ENCODE assay signal across 8 mouse cellular contexts in genomic region chrX:104669850-104670756, GRCm38 (mm10). TPM values are rescaled to one million over a fixed set of nuclear protein-coding genes. Genes with fewer than 3 reads are reported as not detected.
DNase-seq lines count a peak whose midpoint lies in the region; ATAC-seq lines count a peak whose summit lies in the region.

No protein-coding gene starts in this region.

- peak overlapping the region; percentile 67 for H3K9ac ChIP-seq in embryonic facial prominence, embryonic 14.5 days (ENCODE audit: low read depth, low read length)
- peak overlapping the region; percentile 54 for H3K9ac ChIP-seq in intestine, embryonic 15.5 days
- peak overlapping the region; percentile 68 for H3K9ac ChIP-seq in midbrain, embryonic 11.5 days (ENCODE audit: low read length)

- H3K4me1 ChIP-seq in embryonic facial prominence, embryonic 14.5 days (ENCODE audit: control insufficient read depth, insufficient read depth, low read length), result no peaks in the 10 kb centered on the region; the same call in 1 of the 2 replicates
- H3K4me1 ChIP-seq in intestine, embryonic 15.5 days (replicated peaks), result no peaks in the 10 kb centered on the region
- H3K4me1 ChIP-seq in midbrain, embryonic 11.5 days (ENCODE audit: control insufficient read depth, insufficient read depth, low read length), result no peaks in the 10 kb centered on the region

- peaks cover 12% of the 10 kb centered on the region for H3K27me3 ChIP-seq in embryonic facial prominence, embryonic 14.5 days (replicated peaks; ENCODE audit: control insufficient read depth, insufficient read depth, low read length)
- no peaks in the 10 kb centered on the region for H3K27me3 ChIP-seq in intestine, embryonic 15.5 days (replicated peaks)
- H3K27me3 ChIP-seq in midbrain, embryonic 11.5 days (ENCODE audit: control insufficient read depth, insufficient read depth, low read length), result peaks cover 2% of the 10 kb centered on the region

- H3K27ac ChIP-seq in embryonic facial prominence, embryonic 14.5 days (replicated peaks; ENCODE audit: low read depth, low read length), result peak overlapping the region; percentile 83
- H3K27ac ChIP-seq in intestine, embryonic 15.5 days, result peak overlapping the region; percentile 60; the same call in 1 of the 2 replicates
- no peak overlapping the region for H3K27ac ChIP-seq in midbrain, embryonic 11.5 days (ENCODE audit: low read depth, low read length)

- 24% methylated on average over 18 of the region's 19 CpGs for WGBS in embryonic facial prominence, embryonic 14.5 days
- 23% methylated on average over 19 of the region's 19 CpGs for WGBS in intestine, embryonic 15.5 days
- 31% methylated on average over 19 of the region's 19 CpGs for WGBS in midbrain, embryonic 11.5 days

- peak overlapping the region; percentile 61 for H3K4me2 ChIP-seq in embryonic facial prominence, embryonic 14.5 days (ENCODE audit: low read depth, low read length)
- H3K4me2 ChIP-seq in intestine, embryonic 15.5 days (replicated peaks), result peak overlapping the region; percentile 58
- peak overlapping the region; percentile 55 for H3K4me2 ChIP-seq in midbrain, embryonic 11.5 days

- peak; percentile 0 to 44 for DNase-seq in left cerebral cortex, postnatal 25 days (ENCODE audit: low spot score in 2 of 2)
- no peak for DNase-seq in left cerebral cortex, postnatal 36 days (ENCODE audit: low spot score in 2 of 2)
- no peak for DNase-seq in embryonic facial prominence, embryonic 14.5 days (ENCODE audit: low spot score)
- no peak for DNase-seq in midbrain, embryonic 11.5 days (ENCODE audit: low spot score, missing footprints)
- DNase-seq in T-cell, adult 2 months (ENCODE audit: low spot score), result no peak
- no peak for DNase-seq in urinary bladder, postnatal 4 days (ENCODE audit: low spot score in 2 of 2)
- DNase-seq in spleen, postnatal 36 days (ENCODE audit: low spot score in 2 of 2), result no peak

- no peaks in the 10 kb centered on the region for H3K36me3 ChIP-seq in embryonic facial prominence, embryonic 14.5 days (ENCODE audit: control insufficient read depth, insufficient read depth, low read length)
- no peaks in the 10 kb centered on the region for H3K36me3 ChIP-seq in intestine, embryonic 15.5 days
- H3K36me3 ChIP-seq in midbrain, embryonic 11.5 days (ENCODE audit: control insufficient read depth, insufficient read depth, low read length), result no peaks in the 10 kb centered on the region

- peak; percentile 26 for ATAC-seq in embryonic facial prominence, embryonic 14.5 days (ENCODE audit: low read depth)
- peak; percentile 76 for ATAC-seq in intestine, embryonic 15.5 days
- ATAC-seq in midbrain, embryonic 11.5 days (ENCODE audit: low FRiP score), result peak; percentile 34; the same call in 1 of the 2 replicates

- H3K9me3 ChIP-seq in embryonic facial prominence, embryonic 14.5 days (ENCODE audit: control insufficient read depth, low read length), result no peaks in the 10 kb centered on the region
- H3K9me3 ChIP-seq in intestine, embryonic 15.5 days, result no peaks in the 10 kb centered on the region
- H3K9me3 ChIP-seq in midbrain, embryonic 11.5 days (ENCODE audit: control insufficient read depth, low read length), result no peaks in the 10 kb centered on the region

- peak overlapping the region; percentile 54 for H3K4me3 ChIP-seq in embryonic facial prominence, embryonic 14.5 days (ENCODE audit: low read depth, low read length)
- H3K4me3 ChIP-seq in intestine, embryonic 15.5 days (replicated peaks), result peak overlapping the region; percentile 45
- peak overlapping the region; percentile 43 for H3K4me3 ChIP-seq in midbrain, embryonic 11.5 days (ENCODE audit: low read depth, low read length)

- intact Hi-C loops in left cerebral cortex, postnatal 25 days (cut with DNase I), result no loop called here
- intact Hi-C loops in left cerebral cortex, postnatal 36 days (cut with DNase I), result no loop called here

RNA-seq across cellular contexts. Expression of gene Zdhhc15, which starts 0.8 kb away (rescaled TPM):
- 1 to 10 TPM; 8.0 TPM for total RNA-seq in left cerebral cortex, postnatal 25 days (2021)
- total RNA-seq in left cerebral cortex, postnatal 36 days (2021), result 1 to 10 TPM; 6.2 to 7.5 TPM
- 12.3 and 15.7 TPM in 2 replicates for polyA plus RNA-seq in embryonic facial prominence, embryonic 14.5 days (2014; fragmentation: Nextera tagmentation; extraction: Ambion mirVana)
- polyA plus RNA-seq in intestine, embryonic 15.5 days (2015; fragmentation: Nextera tagmentation; extraction: Ambion mirVana), result 6.8 and 7.4 TPM in 2 replicates
- 12.2 and 15.4 TPM in 2 replicates for polyA plus RNA-seq in midbrain, embryonic 11.5 days (2014; fragmentation: Nextera tagmentation; extraction: Ambion mirVana)

Comparison
In these comparisons a context has a peak if more than half of its experiments do, and no peak if none do; other contexts are left out.
1. DNase-seq: peak in left cerebral cortex, postnatal 25 days (2 of 2); none in left cerebral cortex, postnatal 36 days (0 of 2), embryonic facial prominence, embryonic 14.5 days (single experiment), midbrain, embryonic 11.5 days (single experiment), T-cell, adult 2 months (single experiment), urinary bladder, postnatal 4 days (0 of 2) and spleen, postnatal 36 days (0 of 2).
2. ATAC-seq: peak in every context shown above with its lines; median percentile 76 in intestine, embryonic 15.5 days; 34 in midbrain, embryonic 11.5 days; 26 in embryonic facial prominence, embryonic 14.5 days.
3. Peak in every context shown above with its lines, with median percentiles within 50 percentile points of each other: H3K4me2 ChIP-seq, H3K4me3 ChIP-seq and H3K9ac ChIP-seq.